Mouse (Mus musculus) 416B (cell line): ENCODE measurements at regions not wholly inside any gene's neighbourhood (a gene's known extent, or its start where the extent isn't known, plus 50 kb on each side); places are given as distances from the start of the nearest gene placed in this dataset.

ENCODE experiments used
- DNase-seq: peaks from one replicate; pipeline ENCODE4 v3.0.0; 2011; ENCODE audit warnings: low read depth

- peak; percentile 32 for DNase-seq
Observed at GRCm38 (mm10) chr9:67165486-67165885, 116.3 kb upstream of the Tpm1 start.

- no peak for DNase-seq
Observed at GRCm38 (mm10) chr9:67163746-67164145, 114.5 kb upstream of the Tpm1 start.

DNA sequence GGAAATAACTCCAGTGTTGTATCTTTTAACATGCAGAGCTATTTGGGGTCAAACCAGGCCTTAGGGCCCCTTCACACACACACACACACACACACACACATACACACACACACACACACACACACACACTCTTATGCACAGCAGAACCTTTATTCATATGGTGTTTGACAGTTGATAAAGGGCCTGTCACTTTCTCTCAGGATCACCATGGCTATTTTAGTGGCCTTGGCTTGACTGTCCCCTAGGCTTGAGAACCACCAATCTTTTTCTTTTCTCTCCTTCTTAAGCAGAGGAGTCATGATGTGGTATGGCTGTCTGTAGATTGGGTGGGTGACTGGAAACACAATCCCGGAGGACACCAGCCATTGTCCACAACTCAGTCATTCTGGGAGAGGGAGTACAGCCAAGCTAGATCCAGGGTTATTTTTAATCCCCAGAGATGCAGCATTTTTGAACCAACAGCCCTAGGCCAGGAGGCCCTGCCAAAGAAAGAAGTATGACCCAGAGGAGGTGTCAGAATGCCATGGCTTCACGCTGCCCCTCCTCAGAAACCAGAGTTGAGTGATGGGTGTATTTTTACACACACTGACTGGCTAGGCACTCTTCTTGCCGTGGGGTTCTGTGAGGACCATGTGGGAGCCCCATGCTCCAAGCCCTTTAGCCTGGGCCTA is 111.7 kb upstream of the Tpm1 start:
- no peak for DNase-seq

DNA sequence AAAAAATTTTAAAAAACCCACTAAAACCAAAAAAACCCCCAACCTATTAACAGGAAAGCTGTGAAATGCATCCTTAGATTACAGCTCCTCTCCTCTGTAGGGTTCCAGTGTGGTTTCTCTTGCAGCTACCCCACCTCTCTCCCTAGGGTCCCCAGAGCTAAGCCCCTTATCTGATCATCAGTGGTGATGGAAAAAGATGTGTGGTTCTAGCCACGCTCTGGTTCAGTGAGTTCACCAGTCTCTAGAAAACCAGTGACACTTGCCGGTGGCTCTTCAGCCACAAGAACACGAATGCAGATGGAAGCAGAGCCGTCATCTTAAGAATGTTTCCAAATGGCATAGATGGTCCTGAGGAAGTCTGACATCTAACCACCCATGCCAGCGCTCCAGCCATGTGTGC is 111.1 kb upstream of the Tpm1 start:
- peak; percentile 50 for DNase-seq

- peak; percentile 64 for DNase-seq
Observed at GRCm38 (mm10) chr9:67156590-67157259, 107.5 kb upstream of the Tpm1 start.

- DNase-seq, result no peak
Observed at GRCm38 (mm10) chr9:67154062-67154461, 104.9 kb upstream of the Tpm1 start.

GRCm38 (mm10) chr9:67153333-67153732 is 104.1 kb upstream of the Tpm1 start:
- no peak for DNase-seq

DNA sequence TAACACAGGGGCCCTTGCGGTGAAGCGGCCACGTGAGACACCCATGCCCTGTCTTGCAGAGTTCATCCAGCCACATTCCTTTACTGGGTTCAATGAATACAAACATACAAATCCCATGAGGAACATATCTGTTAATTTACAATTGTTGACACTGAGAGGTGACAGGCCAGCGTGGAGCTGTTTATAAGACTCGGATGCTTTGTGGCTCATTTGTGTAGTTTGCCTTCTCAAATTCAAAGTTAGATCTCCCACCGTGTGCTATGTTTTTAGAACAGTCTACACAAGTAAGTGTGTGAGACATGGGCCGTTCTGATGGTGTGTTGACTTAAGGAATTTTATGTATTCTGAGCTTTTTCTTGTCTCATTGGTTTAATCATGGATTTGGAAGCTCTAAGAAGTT is 98.5 kb upstream of the Tpm1 start:
- no peak for DNase-seq

- no peak for DNase-seq
Observed at GRCm38 (mm10) chr9:67145392-67145791, 96.2 kb upstream of the Tpm1 start.

- no peak for DNase-seq
Observed at GRCm38 (mm10) chr9:67144511-67144910, 95.3 kb upstream of the Tpm1 start.

DNA sequence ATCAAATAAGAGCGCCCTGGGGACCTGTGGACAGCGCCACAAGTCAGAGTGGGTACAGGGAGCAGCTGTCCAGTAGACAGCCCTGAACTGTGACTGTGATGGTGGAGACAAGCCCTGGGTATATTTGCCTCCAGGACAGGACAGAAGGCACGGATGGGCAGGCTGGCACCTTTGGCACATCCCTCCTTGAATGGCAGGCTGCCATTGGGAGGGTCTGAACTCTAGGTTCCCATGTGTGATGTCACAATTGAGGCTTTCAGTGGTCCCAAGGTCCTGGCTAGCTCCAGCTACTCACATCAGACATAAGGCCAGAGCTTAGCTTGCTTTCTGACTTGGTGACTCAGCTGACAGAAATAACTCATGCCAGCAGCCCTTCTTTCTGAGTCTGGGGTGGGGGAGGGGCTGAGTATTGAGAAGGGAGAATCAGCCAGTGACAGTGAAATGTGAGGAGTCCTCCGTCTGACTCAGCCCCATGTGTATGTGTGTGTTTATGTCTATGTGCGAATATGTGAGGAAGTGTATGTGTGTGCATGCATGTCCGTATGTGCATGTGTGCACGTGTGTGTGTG is 91.2 kb upstream of the Tpm1 start:
- peak; percentile 69 for DNase-seq

DNA sequence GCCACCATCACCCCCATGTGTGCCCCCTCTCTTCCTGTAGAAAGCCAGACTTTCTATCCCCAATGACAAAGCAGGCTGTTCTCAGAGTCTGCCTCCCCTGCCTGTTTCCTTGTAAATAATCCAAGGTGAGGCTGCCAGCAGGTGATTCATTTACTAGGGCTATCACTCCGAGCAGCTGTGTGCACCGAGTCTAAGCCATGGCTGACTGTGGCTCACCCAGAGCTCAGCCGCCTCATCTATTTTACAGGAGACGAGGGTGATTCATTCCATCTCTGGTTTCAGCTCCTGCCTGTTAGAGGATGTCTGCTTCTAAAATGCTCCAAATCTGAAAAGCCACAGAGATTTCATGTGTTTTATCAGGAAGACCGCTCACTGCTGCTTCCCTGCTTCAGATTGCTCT is 88.5 kb upstream of the Tpm1 start:
- DNase-seq, result peak; percentile 60

- no peak for DNase-seq
Observed at GRCm38 (mm10) chr9:67137141-67137540, 87.9 kb upstream of the Tpm1 start.

DNA sequence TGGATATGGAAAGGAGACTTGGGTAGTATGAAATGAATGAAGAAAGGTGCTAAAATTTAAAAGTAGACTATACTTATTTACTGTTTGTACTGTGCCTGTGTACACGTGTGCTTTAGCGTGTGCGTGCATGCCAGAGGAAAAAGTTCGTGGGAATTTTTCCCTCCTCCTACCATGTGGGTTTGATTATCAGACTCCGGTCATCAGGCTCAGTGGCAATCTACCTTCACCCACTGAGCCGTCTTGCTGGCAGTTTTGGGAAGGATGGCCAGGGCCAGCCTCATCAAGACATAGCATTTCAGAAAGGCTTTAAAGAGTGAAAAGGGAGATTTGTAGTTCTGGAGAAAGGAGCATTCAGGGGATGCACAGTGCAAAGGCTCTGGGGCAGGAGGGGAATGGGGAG is 87.0 kb upstream of the Tpm1 start:
- DNase-seq, result no peak

- DNase-seq, result peak; percentile 13
Observed at GRCm38 (mm10) chr9:67134378-67134777, 85.2 kb upstream of the Tpm1 start.

DNA sequence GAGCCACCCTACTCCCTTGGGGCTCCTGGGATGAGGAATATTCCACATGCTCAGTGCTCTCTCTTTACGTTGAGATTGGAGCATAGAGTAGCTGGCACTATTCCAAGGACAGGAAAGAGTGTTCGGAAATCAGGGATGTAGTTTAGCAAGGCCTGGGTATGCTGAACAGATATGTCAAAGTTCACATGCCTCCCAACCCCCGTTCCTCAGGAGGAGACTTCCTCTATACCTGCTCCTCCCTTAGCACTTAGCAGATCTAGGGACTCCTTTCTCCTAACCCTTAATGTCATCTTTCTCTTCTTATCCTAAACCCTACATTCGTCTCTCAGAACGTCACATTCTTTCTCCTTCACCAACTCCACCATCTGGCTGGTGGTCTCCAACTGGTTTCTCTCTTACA is 83.2 kb upstream of the Tpm1 start:
- DNase-seq, result no peak

GRCm38 (mm10) chr9:67130730-67131440 is 81.7 kb upstream of the Tpm1 start:
- no peak for DNase-seq

DNA sequence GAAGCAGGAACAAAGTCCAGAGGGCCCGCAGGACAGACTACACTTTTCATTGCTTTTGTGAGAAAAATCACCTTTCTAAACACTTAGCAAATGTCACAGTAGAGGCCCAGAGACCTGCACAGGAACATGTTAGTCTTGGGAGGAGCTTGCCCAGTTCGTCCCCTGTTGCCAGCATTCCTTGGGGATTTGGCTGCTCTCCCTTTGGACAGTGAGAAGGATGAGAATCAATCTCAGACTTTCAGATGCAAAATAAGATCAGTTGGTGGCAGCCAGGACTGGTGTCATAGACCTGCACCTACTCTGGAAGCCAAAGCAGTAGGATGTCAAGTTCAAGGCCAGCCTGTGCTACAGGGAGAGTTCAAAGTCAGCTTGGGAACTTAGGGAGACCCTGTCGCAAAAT is 80.7 kb upstream of the Tpm1 start:
- no peak for DNase-seq

DNA sequence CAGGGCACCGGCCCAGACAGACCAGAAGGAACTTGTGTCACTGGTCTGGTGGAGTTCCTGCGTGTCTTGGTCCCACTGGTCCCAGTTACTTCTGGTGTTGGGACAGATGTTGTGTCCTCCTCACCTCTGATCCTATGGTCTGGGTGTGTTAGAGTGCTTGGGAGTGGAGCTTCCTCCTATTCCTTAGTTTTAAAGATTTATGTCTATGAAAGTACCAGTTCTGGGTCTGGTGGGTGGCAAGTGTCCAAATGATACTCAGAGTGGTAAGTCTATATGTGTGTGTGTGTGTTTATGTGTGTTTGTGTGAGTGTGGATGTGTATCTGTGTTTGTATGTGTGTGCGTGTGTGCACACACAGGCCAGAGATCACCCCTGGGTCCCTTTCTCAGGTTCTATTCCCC is 79.9 kb upstream of the Tpm1 start:
- DNase-seq, result no peak

DNA sequence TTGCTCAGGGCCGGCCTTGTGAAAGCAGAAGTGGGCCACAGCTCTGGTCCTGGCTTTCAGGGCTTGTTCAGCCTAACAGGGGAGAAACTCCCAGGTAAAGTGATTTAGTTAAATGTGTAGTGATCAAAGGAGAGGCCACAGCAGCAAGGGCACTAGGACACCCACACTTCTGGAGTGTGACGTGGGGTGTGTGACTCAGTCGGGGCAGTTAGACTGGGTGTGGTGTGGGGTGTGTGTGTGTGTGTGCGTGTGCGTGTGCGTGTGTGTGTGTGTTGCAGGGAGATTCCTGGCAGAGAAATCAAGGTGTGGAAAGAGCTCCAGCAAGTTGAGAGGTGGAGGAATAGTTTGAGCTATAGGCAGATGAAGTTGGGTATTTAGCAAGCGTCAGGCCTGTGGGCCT is 72.5 kb upstream of the Tpm1 start:
- DNase-seq, result no peak

- no peak for DNase-seq
Observed at GRCm38 (mm10) chr9:67118880-67119644, 69.9 kb upstream of the Tpm1 start.

DNA sequence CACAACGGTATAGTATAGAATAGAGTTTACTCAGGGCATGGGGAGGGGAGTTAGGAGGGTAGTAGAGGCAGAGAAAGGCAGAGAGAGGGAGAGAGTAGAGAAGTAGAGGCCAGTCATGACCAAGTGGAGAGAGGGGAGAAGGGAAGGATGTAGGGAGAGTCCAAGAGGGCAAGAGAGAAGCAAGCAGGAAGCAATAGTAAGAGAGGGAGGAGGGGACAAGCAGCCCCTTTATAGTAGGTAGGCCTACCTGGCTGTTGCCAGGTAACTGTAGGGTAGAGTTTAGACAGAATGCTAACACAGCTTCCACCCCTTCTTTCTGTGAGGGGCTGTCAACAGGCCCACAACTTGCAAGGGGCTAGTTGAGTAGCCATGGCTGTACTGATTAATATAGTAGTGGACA is 69.2 kb upstream of the Tpm1 start:
- DNase-seq, result no peak
